Mouse (Mus musculus): ENCODE data around the gene Dcun1d3.

GRCm38 (mm10) chr7:119849096-119849495, 47.0 kb downstream of the Dcun1d3 start:
- TF ChIP-seq CTCF (IDR thresholded peaks at IDR 0.05; ENCODE audit: low read depth, low read length): peak; percentile 57
- no peak for TF ChIP-seq POLR2A (IDR thresholded peaks at IDR 0.05; ENCODE audit: insufficient read depth, low read length)

All from ES-Bruce4 (cell line).